Mouse (Mus musculus) lung, embryonic 16.5 days (tissue): ENCODE data around the gene Napb. TPM values are rescaled to one million over a fixed set of nuclear protein-coding genes. Genes with fewer than 3 reads are reported as not detected.
A peak's percentile ranks its signal among the peaks of the same experiment; 100 is the strongest.

ENCODE experiments used
- ATAC-seq: fragments of 200-750 bp; cut with Nextera tagmentation; 2 replicates; pipeline ENCODE4 v1.8.0; 2017; ENCODE audit warnings: low read depth, mild to moderate bottlenecking, moderate library complexity
- H3K27ac ChIP-seq: fragments of 300-500 bp; sonication (generic); 2 replicates; pipeline ENCODE4 v1.5.1; 2014; ENCODE audit warnings: mild to moderate bottlenecking, control low read depth, low read length
- H3K27me3 ChIP-seq: fragments of 300-500 bp; sonication (generic); 2 replicates; pipeline ENCODE4 v1.6.1; 2014; ENCODE audit warnings: low read depth, low read length, mixed read lengths; ENCODE audit not compliant: control insufficient read depth, insufficient read depth
- H3K36me3 ChIP-seq: fragments of 300-500 bp; sonication (generic); 2 replicates; pipeline ENCODE4 v1.6.1; 2014; ENCODE audit warnings: low read length; ENCODE audit not compliant: control insufficient read depth, insufficient read depth
- H3K4me1 ChIP-seq: fragments of 300-500 bp; sonication (generic); replicated peaks from 2 replicates; pipeline ENCODE4 v1.6.1; 2014; ENCODE audit warnings: low read length, mixed read lengths; ENCODE audit not compliant: control insufficient read depth, insufficient read depth
- H3K4me2 ChIP-seq: fragments of 300-500 bp; sonication (generic); 2 replicates; pipeline ENCODE4 v1.6.1; 2014; ENCODE audit warnings: low read depth, low read length, control low read depth
- H3K4me3 ChIP-seq: fragments of 300-500 bp; sonication (generic); 2 replicates; pipeline ENCODE4 v1.5.1; 2014; ENCODE audit warnings: mild to moderate bottlenecking, low read length, control low read depth
- H3K9ac ChIP-seq: fragments of 300-500 bp; sonication (generic); 2 replicates; pipeline ENCODE4 v1.6.1; 2014; ENCODE audit warnings: low read length, control low read depth
- H3K9me3 ChIP-seq: fragments of 300-500 bp; sonication (generic); 2 replicates; pipeline ENCODE4 v1.6.1; 2016; ENCODE audit warnings: low read length; ENCODE audit not compliant: control insufficient read depth
- WGBS: fragments of 180-500 bp; shearing (Covaris S2); extraction: QIAGEN DNeasy Blood & Tissue Kit; methylation state at CpG from one replicate; pipeline ENCODE4 v1.1.7; 2014; 5-methylcytosine and 5-hydroxymethylcytosine counted together
- polyA plus RNA-seq: library from polyadenylated mRNA; unstranded; fragments of >200 nt; fragmentation: Nextera tagmentation; extraction: Ambion mirVana; gene quantifications from 2 replicates; pipeline ENCODE4 v1.2.1, GENCODE M21; 2015

The Napb gene
- polyA plus RNA-seq, 1 experiment from 2014 or later = 2.5 TPM

DNA sequence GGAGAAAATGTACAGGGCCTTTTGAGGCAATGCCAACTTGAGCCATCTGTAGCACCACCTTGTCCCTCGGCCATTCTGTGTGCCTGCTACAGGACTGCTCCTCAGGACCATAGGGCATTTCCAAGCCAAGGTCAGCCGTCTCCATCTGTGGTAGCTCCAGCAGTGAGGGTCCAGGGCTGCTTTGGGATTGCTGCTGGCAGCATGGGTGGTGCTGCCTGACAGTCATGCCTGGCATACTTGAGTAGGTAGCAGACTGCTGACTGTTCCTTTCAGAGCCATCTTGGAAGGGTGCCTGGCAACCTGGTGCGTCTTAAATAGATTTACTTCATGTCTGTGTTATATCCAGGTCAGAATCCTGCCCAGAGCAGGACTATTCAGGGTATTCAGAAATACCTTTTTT, 10.7 kb upstream of the Napb start:
- Histone ChIP-seq H3K4me1 (no peaks in the 10 kb centered on the region), H3K27me3 (no peaks in the 10 kb centered on the region), H3K9ac (no peak overlapping the region), H3K4me2 (no peak overlapping the region), H3K27ac (no peak overlapping the region), H3K36me3 (no peaks in the 10 kb centered on the region), H3K4me3 (no peak overlapping the region), H3K9me3 (no peaks in the 10 kb centered on the region)
- ATAC-seq = no peak
- WGBS = 72% methylated on average over 3 of the region's 3 CpGs

DNA sequence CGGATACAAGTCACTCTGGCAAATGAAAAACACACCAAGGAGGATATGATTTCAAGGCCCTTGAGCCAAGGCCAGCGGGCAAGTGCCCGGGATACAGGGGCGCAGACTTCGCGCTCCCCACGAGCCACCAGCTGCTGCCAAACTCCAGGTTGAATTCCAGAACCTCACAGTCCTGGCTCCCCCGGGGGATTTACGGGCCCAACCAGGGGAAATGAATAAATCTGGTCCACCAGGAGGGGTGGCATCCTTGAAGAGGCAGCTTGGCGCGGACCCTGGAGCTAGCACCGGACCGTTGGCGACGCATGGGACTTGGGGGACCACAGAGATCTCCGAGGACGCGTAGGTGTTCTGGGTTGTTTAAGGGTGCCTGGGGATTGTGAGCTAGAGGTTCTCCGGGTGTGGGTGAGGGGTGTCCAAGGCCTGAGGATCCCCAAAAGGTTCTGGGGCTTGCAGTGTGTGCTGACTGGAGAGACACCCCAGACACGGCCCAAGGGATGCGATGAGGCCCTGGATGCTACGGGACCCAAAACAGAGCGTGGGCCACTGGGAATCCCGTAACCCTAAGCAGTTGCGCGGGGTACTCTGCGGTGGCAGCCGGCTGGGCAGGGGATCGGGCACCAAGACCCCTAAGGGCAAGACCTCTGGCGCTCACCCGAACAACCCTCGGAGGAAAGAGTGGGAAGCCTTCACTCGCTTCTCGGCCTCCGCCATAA, 497 bp downstream of the Napb start:
- H3K9me3 ChIP-seq = no peaks in the 10 kb centered on the region
- WGBS = under 1% methylated on average over 35 of the region's 35 CpGs
- H3K9ac ChIP-seq = peak overlapping the region; percentile 83
- H3K4me3 ChIP-seq = peak overlapping the region; percentile 70
- H3K36me3 ChIP-seq = no peaks in the 10 kb centered on the region
- H3K27me3 ChIP-seq = no peaks in the 10 kb centered on the region
- peak; percentile 67 for ATAC-seq
- H3K27ac ChIP-seq = no peak overlapping the region
- peaks cover 6% of the 10 kb centered on the region for H3K4me1 ChIP-seq
- peak overlapping the region; percentile 92 for H3K4me2 ChIP-seq

DNA sequence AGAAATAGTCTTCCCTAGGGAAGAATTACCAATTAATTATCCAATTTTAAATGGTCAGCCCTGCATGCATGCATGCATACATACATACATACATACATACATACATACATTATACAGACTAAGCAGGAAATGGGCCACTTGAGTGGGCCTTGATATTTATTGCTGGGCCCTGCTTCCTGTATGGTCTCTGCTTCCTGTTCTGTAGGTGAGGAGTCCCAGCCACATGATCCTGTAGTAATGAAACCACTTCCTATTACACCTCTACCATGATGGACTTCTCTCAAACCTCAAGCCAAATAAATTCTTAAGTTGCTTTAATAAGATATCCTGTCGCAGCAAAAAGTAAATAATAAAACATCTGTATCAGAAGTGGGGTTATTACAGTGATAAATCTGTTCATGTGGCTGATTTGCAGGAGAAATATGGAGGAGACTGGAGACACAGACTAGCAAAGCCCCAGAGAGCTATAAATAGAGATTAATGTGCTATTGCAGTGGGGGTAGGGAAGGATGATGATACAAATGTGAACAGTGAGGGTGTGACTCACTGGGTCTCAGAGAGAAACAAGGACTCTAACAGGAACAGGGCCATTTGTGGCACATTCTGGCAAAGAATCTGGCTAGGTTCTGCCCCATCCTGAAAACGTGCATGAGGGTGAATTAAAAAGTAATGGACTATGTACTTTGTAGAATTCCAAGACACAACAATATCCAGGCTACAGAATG, 12.8 kb downstream of the Napb start:
- ATAC-seq = no peak
- no peak overlapping the region for H3K4me2 ChIP-seq
- no peaks in the 10 kb centered on the region for H3K27me3 ChIP-seq
- H3K4me3 ChIP-seq = no peak overlapping the region
- H3K9me3 ChIP-seq = no peaks in the 10 kb centered on the region
- no peaks in the 10 kb centered on the region for H3K4me1 ChIP-seq
- 53% methylated on average over 2 of the region's 2 CpGs for WGBS
- no peaks in the 10 kb centered on the region for H3K36me3 ChIP-seq
- no peak overlapping the region for H3K9ac ChIP-seq
- no peak overlapping the region for H3K27ac ChIP-seq

DNA sequence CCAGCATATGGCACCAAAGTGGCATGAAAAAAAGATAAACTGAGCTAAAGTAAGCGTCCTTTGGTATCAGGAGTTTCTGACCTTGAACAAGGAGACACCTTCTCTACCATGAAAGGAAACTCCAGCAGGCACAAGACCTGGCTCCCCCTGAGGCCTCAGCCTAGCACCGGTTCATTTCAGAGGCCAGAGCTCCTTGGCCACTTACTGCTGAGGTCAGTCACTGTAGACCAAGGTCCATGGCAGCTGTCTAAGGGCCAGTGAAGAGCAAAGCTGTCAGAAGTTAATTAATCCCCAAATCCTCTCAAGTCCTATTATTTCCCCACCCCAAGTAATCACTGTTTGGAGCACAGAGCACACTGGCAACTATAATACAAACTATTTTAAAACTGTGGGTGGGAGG, 15.2 kb downstream of the Napb start:
- ATAC-seq = no peak
- WGBS = 60% methylated on average over 2 of the region's 2 CpGs

DNA sequence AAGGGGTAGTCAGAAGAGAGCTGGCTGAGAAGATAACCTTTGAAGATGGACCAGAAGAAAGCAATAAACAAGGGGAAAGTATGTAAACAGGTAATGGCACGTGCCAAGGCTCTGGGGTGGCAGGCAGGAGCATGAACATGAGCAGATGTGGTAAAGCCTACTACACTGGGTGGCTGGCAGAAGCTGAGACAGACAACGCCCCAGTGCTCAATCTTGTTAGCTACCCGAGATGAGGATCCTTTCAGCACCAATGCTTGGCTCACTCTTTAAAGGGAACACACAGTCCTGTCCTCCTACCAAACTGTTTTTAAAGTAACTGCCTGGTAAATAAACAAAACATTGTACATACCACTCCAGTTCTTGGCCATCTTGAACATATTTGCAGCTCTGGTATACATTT, 19.9 kb downstream of the Napb start:
- Histone ChIP-seq H3K27me3 (no peaks in the 10 kb centered on the region), H3K4me1 (no peaks in the 10 kb centered on the region), H3K9me3 (no peaks in the 10 kb centered on the region), H3K4me3 (no peak overlapping the region), H3K36me3 (no peaks in the 10 kb centered on the region), H3K27ac (no peak overlapping the region), H3K9ac (no peak overlapping the region), H3K4me2 (no peak overlapping the region)
- 72% methylated on average over 3 of the region's 3 CpGs for WGBS
- ATAC-seq = no peak

More for the DNA sequence above, 15.2 kb downstream of the Napb start:
- H3K27me3 ChIP-seq = no peaks in the 10 kb centered on the region
- H3K27ac ChIP-seq = no peak overlapping the region
- H3K4me3 ChIP-seq = no peak overlapping the region
- no peaks in the 10 kb centered on the region for H3K9me3 ChIP-seq
- H3K36me3 ChIP-seq = no peaks in the 10 kb centered on the region
- no peak overlapping the region for H3K9ac ChIP-seq
- no peak overlapping the region for H3K4me2 ChIP-seq
- H3K4me1 ChIP-seq = no peaks in the 10 kb centered on the region

DNA sequence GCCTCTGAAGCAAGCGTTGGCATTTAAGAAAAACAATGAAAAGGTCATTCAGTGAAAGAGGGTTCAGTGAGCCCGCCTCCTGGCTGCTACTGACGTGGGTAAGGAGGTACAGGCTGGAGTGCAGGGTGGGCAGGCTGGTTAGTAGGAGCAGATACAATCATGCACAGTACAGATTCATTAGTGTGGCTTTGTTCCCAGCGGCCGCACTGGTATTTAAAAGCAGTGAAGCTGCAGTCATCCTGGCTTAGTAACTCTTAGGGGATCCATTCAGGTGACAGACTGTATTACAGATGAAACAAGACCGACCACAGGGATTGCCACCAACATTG, 25.1 kb downstream of the Napb start:
- H3K4me1 ChIP-seq = no peaks in the 10 kb centered on the region
- H3K36me3 ChIP-seq = peaks cover 4% of the 10 kb centered on the region
- H3K4me2 ChIP-seq = no peak overlapping the region
- H3K9me3 ChIP-seq = no peaks in the 10 kb centered on the region
- ATAC-seq = no peak
- WGBS = 79% methylated on average over 6 of the region's 6 CpGs
- H3K4me3 ChIP-seq = no peak overlapping the region
- no peak overlapping the region for H3K27ac ChIP-seq
- H3K9ac ChIP-seq = no peak overlapping the region
- H3K27me3 ChIP-seq = no peaks in the 10 kb centered on the region

DNA sequence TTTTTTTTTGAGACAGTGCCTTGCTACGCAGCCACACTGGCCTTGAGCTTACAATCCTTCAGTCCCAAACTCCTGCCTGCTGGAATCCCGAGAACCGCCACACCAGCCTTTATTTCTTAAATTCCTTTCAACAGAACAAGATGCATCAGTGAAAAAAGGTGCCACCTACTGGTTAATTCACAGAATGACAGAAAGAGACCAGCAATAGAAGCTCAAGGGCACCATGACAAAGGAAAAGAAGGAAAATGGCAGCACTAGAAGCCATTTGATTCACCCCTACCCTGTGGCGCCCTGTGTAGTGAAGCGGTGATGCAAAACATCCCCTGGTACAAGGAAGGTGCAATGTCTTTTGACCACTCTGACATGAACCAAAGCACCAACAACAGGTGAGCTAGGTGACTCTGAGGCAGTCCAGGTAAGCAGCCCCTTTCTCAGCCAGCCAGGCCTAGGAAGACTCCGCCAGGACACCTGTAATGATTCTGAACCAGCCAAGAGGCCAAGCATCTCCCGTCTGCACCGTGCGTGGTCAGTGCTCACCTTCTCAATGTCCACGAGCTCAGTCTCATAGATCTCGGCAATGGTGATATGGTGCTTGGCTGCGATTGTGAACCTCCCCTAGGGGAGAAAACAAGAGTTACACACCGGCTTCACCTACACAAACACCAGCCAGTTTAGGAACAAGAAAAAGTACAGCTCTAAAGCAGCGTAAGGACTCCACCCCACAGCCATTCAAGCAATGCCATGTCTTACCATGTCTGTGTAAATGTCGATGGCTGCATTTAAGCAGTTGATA, 25.7 kb downstream of the Napb start:
- H3K4me3 ChIP-seq = no peak overlapping the region
- no peak overlapping the region for H3K27ac ChIP-seq
- H3K4me1 ChIP-seq = no peaks in the 10 kb centered on the region
- H3K36me3 ChIP-seq = peaks cover 4% of the 10 kb centered on the region
- no peaks in the 10 kb centered on the region for H3K27me3 ChIP-seq
- no peak for ATAC-seq
- WGBS = 80% methylated on average over 15 of the region's 15 CpGs
- H3K4me2 ChIP-seq = no peak overlapping the region
- no peaks in the 10 kb centered on the region for H3K9me3 ChIP-seq
- no peak overlapping the region for H3K9ac ChIP-seq

DNA sequence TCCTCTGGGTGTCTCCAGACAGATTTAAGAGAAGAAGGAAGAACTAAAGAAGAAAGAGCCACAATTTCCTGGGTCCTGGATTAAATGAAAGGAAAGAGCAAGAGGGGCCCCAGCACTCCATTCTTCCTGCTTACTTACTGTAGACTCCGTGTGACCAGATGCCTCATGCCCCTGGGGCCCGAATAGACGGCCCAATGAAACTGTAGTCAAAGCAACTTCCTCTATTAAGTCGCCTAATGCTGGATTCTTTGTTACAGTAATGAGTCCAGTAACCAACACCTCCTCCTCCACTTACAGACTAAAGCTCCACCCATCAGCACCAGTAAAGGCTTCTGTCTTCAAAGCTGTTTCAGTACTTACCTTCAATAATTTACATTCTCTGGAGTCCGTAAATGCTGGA, 33.7 kb downstream of the Napb start:
- no peak for ATAC-seq
- no peaks in the 10 kb centered on the region for H3K4me1 ChIP-seq
- H3K9me3 ChIP-seq = no peaks in the 10 kb centered on the region

DNA sequence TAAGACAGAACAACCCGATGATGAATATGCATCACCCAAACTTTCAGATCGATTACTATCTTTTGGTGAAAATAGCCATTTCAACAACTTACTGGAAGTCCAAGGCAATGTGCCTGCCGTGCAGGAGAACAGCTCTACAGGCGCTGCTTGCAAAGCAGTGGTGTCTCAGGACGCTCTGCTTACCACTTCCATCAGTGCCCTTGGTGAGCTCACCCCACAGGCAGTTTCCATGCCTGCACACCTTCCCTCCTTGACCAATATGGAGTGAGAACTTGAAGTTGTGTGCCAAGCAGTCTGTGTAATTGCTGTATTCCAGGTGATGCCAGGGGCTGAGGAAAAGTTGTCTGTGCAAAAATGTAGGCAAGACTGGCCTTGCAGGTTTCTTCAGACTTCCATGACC, 41.5 kb downstream of the Napb start:
- ATAC-seq = no peak
- no peak overlapping the region for H3K27ac ChIP-seq
- H3K36me3 ChIP-seq = peaks cover 39% of the 10 kb centered on the region
- no peaks in the 10 kb centered on the region for H3K27me3 ChIP-seq
- no peaks in the 10 kb centered on the region for H3K9me3 ChIP-seq
- H3K9ac ChIP-seq = no peak overlapping the region
- H3K4me1 ChIP-seq = no peaks in the 10 kb centered on the region
- H3K4me3 ChIP-seq = no peak overlapping the region
- no peak overlapping the region for H3K4me2 ChIP-seq
- WGBS = 91% methylated on average over 5 of the region's 5 CpGs

More for the DNA sequence above, 33.7 kb downstream of the Napb start:
- H3K27me3 ChIP-seq = no peaks in the 10 kb centered on the region
- 85% methylated on average over 5 of the region's 5 CpGs for WGBS
- H3K36me3 ChIP-seq = peaks cover 14% of the 10 kb centered on the region
- no peak overlapping the region for H3K4me3 ChIP-seq
- no peak overlapping the region for H3K9ac ChIP-seq
- no peak overlapping the region for H3K27ac ChIP-seq
- no peak overlapping the region for H3K4me2 ChIP-seq
